9 mouse cellular contexts compared by ENCODE assay signal in the genomic region with DNA sequence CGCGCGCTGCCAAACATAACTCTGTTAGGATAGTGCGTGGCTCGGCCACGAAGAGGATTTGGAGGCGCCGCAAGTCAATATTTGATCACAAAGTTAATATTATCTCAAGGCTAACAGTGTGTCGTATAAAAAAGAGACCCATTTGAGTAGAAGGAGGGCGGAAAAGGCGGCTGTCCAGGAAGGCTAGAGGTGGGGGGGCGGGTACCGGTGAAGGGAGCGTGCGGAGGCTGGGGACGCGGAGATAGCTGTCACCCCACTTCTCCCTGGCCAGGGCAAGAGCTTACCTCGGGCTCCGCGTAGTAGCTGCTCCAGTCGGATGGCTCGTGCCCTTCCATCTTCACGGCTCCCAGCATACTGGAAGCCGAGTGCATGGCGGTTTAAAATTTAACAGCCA. TPM values are rescaled to one million over a fixed set of nuclear protein-coding genes. Genes with fewer than 3 reads are reported as not detected.
DNase-seq lines count a peak whose midpoint lies in the region; ATAC-seq and TF ChIP-seq lines count a peak whose summit lies in the region.
"Had no signal": no experiment of that assay in that cellular context is flagged by ENCODE, and none has a peak within 500 bp of the region (broad histone marks: within the 10 kb centered on the region; RNA-seq: fewer than 3 reads in every experiment).

No protein-coding gene starts in this region.

- peaks cover 96% of the 10 kb centered on the region for H3K27me3 ChIP-seq in heart, embryonic 12.5 days (replicated peaks)
- peaks cover 95% of the 10 kb centered on the region for H3K27me3 ChIP-seq in forebrain, embryonic 11.5 days (ENCODE audit: control insufficient read depth, insufficient read depth, low read length)
- peaks cover 99% of the 10 kb centered on the region for H3K27me3 ChIP-seq in limb, embryonic 12.5 days
- H3K27me3 ChIP-seq in myocyte (ENCODE audit: control insufficient read depth, insufficient read depth, insufficient read length), result peaks cover 13% of the 10 kb centered on the region

- peak overlapping the region; percentile 50 for H3K4me3 ChIP-seq in heart, embryonic 12.5 days
- H3K4me3 ChIP-seq in forebrain, embryonic 11.5 days (ENCODE audit: low read depth, low read length), result peak overlapping the region; percentile 19; the same call in 1 of the 2 replicates
- H3K4me3 ChIP-seq in limb, embryonic 12.5 days (replicated peaks), result peak overlapping the region; percentile 39
- H3K4me3 ChIP-seq in myocyte, result peak overlapping the region; percentile 32

- 0 out of 2 replicates have a peak, but pooled peaks have one; percentile 20 for ATAC-seq in heart, embryonic 12.5 days (ENCODE audit: insufficient number of reproducible peaks, low FRiP score)
- ATAC-seq in forebrain, embryonic 11.5 days (replicated peaks; ENCODE audit: low FRiP score), result no peak
- ATAC-seq in limb, embryonic 12.5 days (ENCODE audit: insufficient number of reproducible peaks, insufficient read depth, low FRiP score, low TSS enrichment, low read depth), result no peak

- no peak for DNase-seq in heart, postnatal 4 days
- DNase-seq in forebrain, embryonic 11.5 days (ENCODE audit: low spot score), result peak; percentile 60
- no peak for DNase-seq in right cerebral cortex, postnatal 25 days
- no peak for DNase-seq in cerebellum, adult 18-20 months
- no peak for DNase-seq in frontal cortex, adult 2 months (ENCODE audit: extremely low spot score in 1 of 2, low spot score in 1 of 2)

- no peak overlapping the region for H3ac ChIP-seq in myocyte (ENCODE audit: control insufficient read depth, insufficient read length)

- no peaks in the 10 kb centered on the region for H3K9me3 ChIP-seq in heart, embryonic 12.5 days (replicated peaks)
- H3K9me3 ChIP-seq in forebrain, embryonic 11.5 days (ENCODE audit: control insufficient read depth, low read length), result no peaks in the 10 kb centered on the region
- no peaks in the 10 kb centered on the region for H3K9me3 ChIP-seq in limb, embryonic 12.5 days

- no peak overlapping the region for H3K27ac ChIP-seq in heart, embryonic 12.5 days (ENCODE audit: poor library complexity, severe bottlenecking)
- no peak overlapping the region for H3K27ac ChIP-seq in forebrain, embryonic 11.5 days (ENCODE audit: low read depth, low read length)
- no peak overlapping the region for H3K27ac ChIP-seq in limb, embryonic 12.5 days

- H3K9ac ChIP-seq in heart, embryonic 12.5 days, result no peak overlapping the region
- H3K9ac ChIP-seq in forebrain, embryonic 11.5 days (ENCODE audit: low read length), result no peak overlapping the region
- H3K9ac ChIP-seq in limb, embryonic 12.5 days (replicated peaks), result no peak overlapping the region

- no peak for TF ChIP-seq POLR2A in myocyte (IDR thresholded peaks at IDR 0.05; ENCODE audit: insufficient read length, low read depth)

- WGBS in heart, embryonic 12.5 days, result under 1% methylated on average over 24 of the region's 25 CpGs
- under 1% methylated on average over 25 of the region's 25 CpGs for WGBS in forebrain, embryonic 11.5 days
- 0% methylated on average over 25 of the region's 25 CpGs for WGBS in limb, embryonic 12.5 days

- H3K36me3 ChIP-seq in heart, embryonic 12.5 days, result no peaks in the 10 kb centered on the region
- H3K36me3 ChIP-seq in forebrain, embryonic 11.5 days (ENCODE audit: control insufficient read depth, insufficient read depth, low read length), result no peaks in the 10 kb centered on the region
- H3K36me3 ChIP-seq in limb, embryonic 12.5 days, result no peaks in the 10 kb centered on the region
- H3K36me3 ChIP-seq in myocyte (ENCODE audit: control insufficient read depth, insufficient read depth), result no peaks in the 10 kb centered on the region

- H3K4me1 ChIP-seq in heart, embryonic 12.5 days (replicated peaks), result peaks cover 42% of the 10 kb centered on the region
- peaks cover 7% of the 10 kb centered on the region; the same call in 1 of the 2 replicates for H3K4me1 ChIP-seq in forebrain, embryonic 11.5 days (replicated peaks; ENCODE audit: control insufficient read depth, insufficient read depth, low read length)
- peaks cover 33% of the 10 kb centered on the region; the same call in 1 of the 2 replicates for H3K4me1 ChIP-seq in limb, embryonic 12.5 days (replicated peaks)

- H3K4me2 ChIP-seq in heart, embryonic 12.5 days, result peak overlapping the region; percentile 69
- no peak overlapping the region; the same call in 1 of the 2 replicates for H3K4me2 ChIP-seq in forebrain, embryonic 11.5 days (ENCODE audit: low read depth, low read length, severe bottlenecking)
- H3K4me2 ChIP-seq in limb, embryonic 12.5 days, result peak overlapping the region; percentile 56
- H3K4me2 ChIP-seq in myocyte (ENCODE audit: low read depth), result peak overlapping the region; percentile 74

- no peaks in the 10 kb centered on the region for H3K79me2 ChIP-seq in myocyte (ENCODE audit: control insufficient read depth, insufficient read depth)

TF ChIP-seq in myocyte, 11 proteins besides CTCF, POLR2A, EP300 and RAD21:
- TF ChIP-seq REST (IDR thresholded peaks at IDR 0.05; ENCODE audit: insufficient read depth, insufficient read length) (no peak), MAX (IDR thresholded peaks at IDR 0.05; ENCODE audit: low read depth) (no peak), POLR2AphosphoS2 (IDR thresholded peaks at IDR 0.05; ENCODE audit: insufficient read length, low read depth) (no peak), E2F4 (IDR thresholded peaks at IDR 0.05; ENCODE audit: insufficient read depth) (no peak), TCF12 (IDR thresholded peaks at IDR 0.05; ENCODE audit: insufficient read depth, poor library complexity, severe bottlenecking) (no peak), SRF (IDR thresholded peaks at IDR 0.05; ENCODE audit: control insufficient read depth, insufficient read length, low read depth) (no peak), TCF3 (IDR thresholded peaks at IDR 0.05; ENCODE audit: insufficient read length, low read depth) (no peak), MYOD1 (IDR thresholded peaks at IDR 0.05; ENCODE audit: control insufficient read depth in 1 of 3, insufficient read length in 2 of 3, low read depth in 2 of 3) (no peak), CEBPB (IDR thresholded peaks at IDR 0.05; ENCODE audit: insufficient read depth, poor library complexity, severe bottlenecking) (no peak), MYOG (IDR thresholded peaks at IDR 0.05; ENCODE audit: control insufficient read depth in 1 of 3, insufficient read depth in 1 of 3, insufficient read length in 2 of 3, low read depth in 2 of 3) (no peak), USF1 (IDR thresholded peaks at IDR 0.05; ENCODE audit: low read depth) (no peak)

RNA-seq across cellular contexts. Expression of gene Foxa2, which starts 1.2 kb away (rescaled TPM):
- 0.44 and 0.55 TPM in 2 replicates for polyA plus RNA-seq in heart, embryonic 12.5 days (2016; fragmentation: Nextera tagmentation; extraction: Ambion mirVana)
- total RNA-seq in heart, postnatal 4 days (2021), result not detected
- 0.15 and 0.69 TPM in 2 replicates for polyA plus RNA-seq in forebrain, embryonic 11.5 days (2014; fragmentation: Nextera tagmentation; extraction: Ambion mirVana)
- polyA plus RNA-seq in limb, embryonic 12.5 days (2016; fragmentation: Nextera tagmentation; extraction: Ambion mirVana), result not detected in 2 replicates
- 0.49 TPM for polyA plus RNA-seq in myocyte (2012; fragmentation: generic; extraction: Trizol)
- polyA plus RNA-seq in frontal cortex, adult 2 months (2012; rRNA removed), result not detected in 2 replicates
- polyA plus RNA-seq: cortical plate, adult 2 months had no signal
